In the genomic region with DNA sequence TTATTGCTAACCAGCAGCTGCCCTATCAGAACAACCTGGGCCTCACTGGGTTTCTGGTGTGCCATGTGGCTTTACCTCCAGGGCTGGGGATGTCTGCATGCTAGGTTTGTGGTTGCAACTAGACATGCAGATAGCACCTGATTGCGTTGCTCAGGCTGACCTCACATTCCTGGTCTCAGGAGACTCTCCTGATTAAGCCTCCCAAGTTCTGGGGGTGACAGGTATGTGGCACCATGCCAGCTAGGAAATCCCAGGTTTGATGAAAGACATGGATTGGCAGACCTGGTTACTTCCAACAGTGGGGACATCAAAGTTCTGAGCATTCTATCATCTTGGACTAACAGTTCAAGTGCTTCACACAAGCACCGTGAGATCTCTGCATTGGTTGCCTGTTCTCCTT, we compare ENCODE assay signal across 16 mouse cellular contexts.
"Had no signal": no experiment of that assay in that cellular context is flagged by ENCODE, and none has a peak within 500 bp of the region (broad histone marks: within the 10 kb centered on the region; RNA-seq: fewer than 3 reads in every experiment).

No protein-coding gene starts in this region.

- H3K4me2 ChIP-seq: lung, embryonic 15.5 days; midbrain, embryonic 11.5 days; midbrain, embryonic 13.5 days; midbrain, embryonic 15.5 days; neural tube, embryonic 12.5 days; stomach, embryonic 15.5 days had no signal

- H3K36me3 ChIP-seq: midbrain, embryonic 15.5 days had no signal

- DNase-seq: lung, postnatal 14 days; lung, postnatal 36 days; right cerebral cortex, postnatal 14 days; thymus, adult 2 months; thymus, postnatal 25 days had no signal

- H3K27me3 ChIP-seq: lung, embryonic 15.5 days; megakaryocyte, embryonic 14.5 days; midbrain, embryonic 13.5 days; midbrain, embryonic 15.5 days; neural tube, embryonic 12.5 days; stomach, embryonic 15.5 days had no signal

- H3K9ac ChIP-seq: liver, embryonic 14.5 days; lung, embryonic 15.5 days; midbrain, embryonic 13.5 days; midbrain, embryonic 15.5 days; neural tube, embryonic 12.5 days; stomach, embryonic 15.5 days had no signal

- H3K9me3 ChIP-seq: lung, embryonic 15.5 days; megakaryocyte, embryonic 14.5 days; midbrain, embryonic 13.5 days; midbrain, embryonic 15.5 days; neural tube, embryonic 12.5 days; stomach, embryonic 15.5 days had no signal

- H3K4me3 ChIP-seq: lung, embryonic 15.5 days; megakaryocyte, embryonic 14.5 days; midbrain, embryonic 13.5 days; midbrain, embryonic 15.5 days; neural tube, embryonic 12.5 days; stomach, embryonic 15.5 days had no signal

- H3K27ac ChIP-seq: liver, embryonic 14.5 days; lung, embryonic 15.5 days; macrophage; midbrain, embryonic 13.5 days; midbrain, embryonic 15.5 days; neural tube, embryonic 12.5 days; stomach, embryonic 15.5 days; stomach, postnatal 0 days had no signal

- ATAC-seq: lung, postnatal 0 days; midbrain, embryonic 13.5 days; midbrain, embryonic 15.5 days had no signal
